Mouse (Mus musculus): ENCODE measurements at regions not wholly inside any gene's neighbourhood (a gene's known extent, or its start where the extent isn't known, plus 50 kb on each side); places are given as distances from the start of the nearest gene placed in this dataset.
"Not testable (repeated sequence)": the region's sequence is repeated elsewhere in the genome, so short reads cannot be mapped to it uniquely, and the experiment has no call there.

DNA sequence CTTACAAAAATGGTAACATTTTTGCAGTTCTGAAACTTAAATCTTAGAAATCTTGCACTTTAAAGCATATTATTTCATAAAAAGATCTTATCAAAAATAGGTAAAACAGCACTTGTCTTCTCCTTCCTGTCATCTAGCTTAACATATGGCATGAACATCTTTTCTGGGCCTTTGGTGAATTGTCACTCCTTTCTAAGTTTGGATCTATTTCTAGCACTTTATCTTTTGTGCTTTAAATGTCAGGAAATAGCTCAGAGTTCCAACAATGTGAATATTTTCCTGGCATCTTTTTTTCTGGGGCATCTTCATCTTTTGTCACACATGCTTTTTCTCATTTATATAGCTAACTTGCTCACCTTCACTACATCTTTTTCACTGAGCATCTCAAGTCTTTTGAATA lies 527.4 kb upstream of the Gm5150 start:
- no peak for DNase-seq (ENCODE audit: low spot score)

DNA sequence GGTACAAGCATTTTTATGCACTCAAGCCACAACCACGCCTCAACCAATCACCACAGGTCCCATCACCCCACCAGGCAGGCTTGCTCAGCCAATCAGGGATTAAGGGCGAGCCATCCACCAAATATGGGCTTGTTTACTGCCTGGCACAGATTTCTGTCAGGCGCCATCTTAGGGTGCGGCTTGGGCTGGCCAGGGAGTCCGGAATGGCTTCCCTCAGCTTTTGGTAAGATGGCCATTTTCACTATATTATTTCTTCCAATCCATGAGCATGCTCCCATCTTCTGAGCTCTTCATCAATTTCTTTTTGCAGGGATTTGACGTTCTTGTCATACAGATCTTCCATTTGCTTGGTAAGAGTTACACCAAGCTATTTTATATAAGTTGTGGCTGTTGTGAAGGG lies 521.3 kb upstream of the Gm5150 start:
- not testable (repeated sequence) for DNase-seq (ENCODE audit: low spot score)

DNA sequence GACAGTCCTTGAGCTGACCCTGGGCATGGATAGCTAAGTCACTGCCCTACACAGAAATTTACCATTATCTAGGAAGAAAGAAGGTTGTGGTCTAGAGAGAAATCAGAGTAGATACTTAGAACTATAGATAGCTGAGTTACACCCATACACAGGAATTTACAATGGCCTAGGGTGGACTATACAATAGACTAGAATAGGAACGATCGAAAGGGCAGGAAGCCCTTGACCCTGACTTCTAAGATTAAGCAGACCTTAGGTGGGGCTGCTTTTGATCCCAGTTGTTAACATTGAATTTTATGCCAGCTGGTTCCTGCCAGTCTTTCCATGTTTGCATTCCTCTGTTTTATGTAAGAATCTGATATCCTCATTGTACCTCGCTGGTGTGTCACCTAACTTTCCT lies 482.2 kb upstream of the Gm5150 start:
- not testable (repeated sequence) for DNase-seq (ENCODE audit: low spot score)

DNA sequence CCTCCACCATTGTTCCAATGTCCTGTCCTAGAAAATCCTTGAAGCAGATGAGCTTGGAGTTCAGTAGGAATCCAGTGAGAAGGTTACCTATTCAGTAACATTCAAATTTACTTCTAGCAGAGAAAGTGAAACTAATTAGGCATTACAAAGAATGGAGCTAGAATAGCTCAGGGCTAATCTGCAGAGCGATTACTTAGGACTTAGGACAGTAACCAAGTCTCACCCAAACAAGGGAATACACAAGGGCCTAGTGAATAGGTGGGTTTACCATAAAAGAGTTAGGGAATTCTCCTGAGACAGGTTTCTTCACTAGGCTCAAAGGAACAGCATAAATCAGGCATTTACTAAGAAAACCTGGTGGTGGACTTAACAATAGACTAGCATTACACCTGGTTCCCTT lies 476.5 kb upstream of the Gm5150 start:
- DNase-seq (ENCODE audit: low spot score), result no peak

DNA sequence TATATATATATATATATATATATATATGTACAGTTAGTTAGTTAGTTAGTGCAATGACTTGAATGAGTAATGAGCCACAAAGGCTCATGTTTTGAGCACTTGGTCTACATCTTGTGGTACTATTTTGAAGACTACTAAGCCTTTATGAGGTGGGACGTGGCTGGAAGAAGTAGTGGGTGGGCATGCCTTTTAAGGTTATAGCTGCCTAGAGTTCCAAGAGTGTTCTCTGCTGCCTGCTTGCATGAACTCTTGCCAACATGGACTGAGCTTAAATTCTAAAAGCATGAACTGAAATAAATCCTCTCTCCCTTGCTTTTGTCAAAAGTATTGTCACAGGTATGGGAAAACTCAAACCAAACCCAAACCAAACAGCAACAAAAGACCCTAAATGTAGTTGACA lies 465.1 kb upstream of the Gm5150 start:
- no peak for DNase-seq (ENCODE audit: low spot score)

DNA sequence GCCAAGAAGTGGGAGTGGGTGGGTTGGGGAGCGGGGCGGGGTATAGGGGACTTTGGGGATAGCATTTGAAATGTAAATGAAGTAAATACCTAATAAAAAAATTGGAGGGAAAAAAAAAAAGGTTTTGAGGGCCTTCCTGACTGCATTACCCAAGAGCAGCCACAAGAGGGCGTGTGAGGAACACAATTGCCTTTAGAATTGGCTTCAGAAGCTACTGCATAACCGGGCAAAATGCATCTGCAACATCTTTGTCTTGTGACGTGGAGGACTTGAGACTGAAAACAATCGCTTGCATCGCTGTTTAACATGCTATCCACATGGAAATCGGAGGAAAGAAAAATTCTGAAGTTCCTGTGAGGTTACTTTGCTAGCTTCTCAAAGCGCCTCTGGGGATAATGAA lies 460.2 kb upstream of the Gm5150 start:
- DNase-seq (ENCODE audit: low spot score), result peak; percentile 56

DNA sequence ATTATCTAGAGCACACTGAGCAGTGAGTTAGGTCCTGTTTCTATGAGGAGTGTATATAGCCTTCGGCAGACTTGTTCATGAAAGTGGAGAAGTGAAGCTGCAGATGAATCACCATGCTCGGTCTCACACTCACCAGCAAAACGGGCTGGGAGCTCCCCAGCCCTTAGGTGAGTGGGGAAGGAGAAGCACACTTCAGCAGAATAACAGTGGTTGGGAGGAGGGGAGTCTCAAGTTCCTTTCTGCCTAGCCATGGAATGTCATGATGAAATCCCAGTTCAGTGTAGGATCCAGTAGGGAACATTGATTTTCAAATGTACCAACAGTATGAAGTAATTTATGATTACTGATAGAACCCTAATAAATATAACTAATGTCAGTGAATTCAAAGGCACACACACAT lies 459.1 kb upstream of the Gm5150 start:
- DNase-seq (ENCODE audit: low spot score), result no peak

DNA sequence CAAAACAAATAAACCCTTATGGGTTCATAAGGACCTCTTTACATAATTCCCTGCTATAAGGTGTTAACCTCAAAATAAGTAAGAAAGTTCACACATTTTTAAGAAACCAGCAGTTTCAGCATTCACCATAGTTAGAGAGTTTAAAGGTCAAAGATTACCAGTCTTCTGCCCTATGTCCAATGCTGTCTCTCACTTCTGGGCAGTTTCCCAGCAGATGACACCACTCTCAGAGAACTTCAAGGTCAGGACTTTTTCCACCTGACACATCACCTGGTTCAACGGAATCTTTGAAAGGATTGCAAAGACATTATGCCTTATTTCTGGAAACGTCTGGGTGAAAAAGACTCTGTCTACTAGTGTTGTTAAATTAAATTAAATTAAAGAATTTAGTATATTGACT lies 458.1 kb upstream of the Gm5150 start:
- no peak for DNase-seq (ENCODE audit: low spot score)

DNA sequence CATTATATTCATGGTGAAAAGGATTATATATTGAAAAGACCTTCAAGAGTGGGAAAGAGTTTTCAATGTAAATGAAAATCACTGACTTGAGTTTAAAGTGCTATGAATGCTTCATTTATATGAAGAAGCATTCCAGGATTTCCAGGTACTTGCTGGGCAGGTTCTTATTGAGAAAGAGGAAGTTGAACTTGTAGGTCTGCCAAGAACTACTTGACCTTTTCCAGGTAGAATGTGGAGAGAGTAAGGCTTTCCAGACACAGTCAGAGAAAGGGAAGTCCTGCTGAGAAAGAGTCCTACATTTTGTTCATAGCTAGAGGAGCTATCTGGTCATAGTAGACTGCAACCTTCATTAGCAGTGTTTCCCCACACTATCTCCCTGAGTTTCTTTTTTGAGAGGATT lies 426.8 kb upstream of the Gm5150 start:
- no peak for DNase-seq (ENCODE audit: low spot score)

DNA sequence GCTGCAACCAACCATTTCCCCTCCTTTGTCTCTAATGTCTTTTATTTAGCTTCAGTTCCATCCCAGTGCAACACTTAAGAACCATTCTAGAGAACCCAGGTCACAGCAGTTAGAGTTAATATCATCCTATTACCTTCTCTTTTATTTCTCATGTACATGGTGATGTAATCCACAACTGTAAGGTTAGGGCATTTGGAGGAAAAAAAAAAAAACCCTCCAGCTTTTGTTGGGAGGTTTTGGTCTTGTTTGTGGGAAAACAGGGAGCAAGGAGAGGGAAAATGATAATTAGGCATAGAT lies 425.5 kb upstream of the Gm5150 start:
- DNase-seq (ENCODE audit: low spot score), result no peak

DNA sequence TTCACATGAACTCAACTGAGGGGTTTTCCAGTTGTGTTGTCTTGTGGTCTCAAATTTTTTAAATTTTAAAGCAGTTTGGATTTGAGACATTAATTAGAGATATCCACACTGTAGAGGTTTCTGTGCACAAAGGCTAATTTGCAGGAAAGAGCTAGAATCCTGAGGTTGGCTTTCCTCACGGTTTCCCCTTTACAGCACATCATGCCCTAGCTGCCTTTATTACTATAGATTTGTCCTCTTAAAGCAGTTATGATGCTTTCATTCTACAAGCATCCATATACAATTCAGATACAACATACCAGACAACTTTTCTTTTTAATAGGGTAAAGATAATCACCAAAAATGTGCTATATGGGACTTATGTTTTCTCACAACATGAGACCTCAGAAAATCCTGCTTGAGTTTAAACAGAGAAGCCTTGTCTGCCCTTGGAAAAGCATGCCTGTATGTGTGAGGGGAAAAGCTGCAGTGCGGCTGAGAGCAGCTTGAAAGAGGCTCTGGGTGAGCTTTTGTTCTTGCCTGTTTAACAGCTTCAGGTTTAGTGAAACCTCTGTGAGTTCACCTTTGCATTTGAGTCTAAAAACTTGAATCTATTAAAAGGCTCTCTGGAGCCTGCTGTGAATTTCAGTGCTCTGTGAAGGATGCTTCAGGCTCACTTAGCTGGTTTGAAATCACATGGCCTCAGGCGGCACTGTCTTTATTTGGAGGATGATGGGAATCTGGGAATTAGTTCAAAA lies 425.0 kb upstream of the Gm5150 start:
- no peak for DNase-seq (ENCODE audit: low spot score)
